ENCODE assay signal across 15 mouse cellular contexts in genomic region chr7:80743920-80744630, GRCm38 (mm10). TPM values are rescaled to one million over a fixed set of nuclear protein-coding genes. Genes with fewer than 3 reads are reported as not detected.
DNase-seq lines count a peak whose midpoint lies in the region; ATAC-seq lines count a peak whose summit lies in the region.
"Had no signal": no experiment of that assay in that cellular context is flagged by ENCODE, and none has a peak within 500 bp of the region (broad histone marks: within the 10 kb centered on the region; RNA-seq: fewer than 3 reads in every experiment).

No protein-coding gene starts in this region.

- DNase-seq in adrenal gland, postnatal 10 days = peak; percentile 36
- DNase-seq in adrenal gland, adult 18-20 months (ENCODE audit: low spot score in 2 of 2) = no peak
- no peak for DNase-seq in heart, postnatal 25 days (ENCODE audit: low spot score)
- peak; percentile 30 for DNase-seq in MN1 (ENCODE audit: low spot score)
- no peak for DNase-seq in frontal cortex, postnatal 36 days (ENCODE audit: low spot score in 2 of 2)
- DNase-seq in c-Kit-positive CD71-positive TER-119-positive erythroid progenitor cells, embryonic 14.5 days (ENCODE audit: low spot score) = no peak
- DNase-seq: cerebellum, postnatal 25 days; kidney, postnatal 25 days; lung, postnatal 36 days; spleen, adult 18-20 months had no signal

- 0 out of 2 replicates have a peak overlapping the region, but pooled peaks have one; percentile 3 for H3K27ac ChIP-seq in heart, embryonic 15.5 days
- H3K27ac ChIP-seq in heart, embryonic 16.5 days (ENCODE audit: low read length) = 0 out of 2 replicates have a peak overlapping the region, but pooled peaks have one; percentile 16
- H3K27ac ChIP-seq: left cerebral cortex, adult 2 months had no signal

- H3K4me1 ChIP-seq in heart, embryonic 15.5 days (replicated peaks) = peaks cover 51% of the 10 kb centered on the region
- H3K4me1 ChIP-seq in heart, embryonic 16.5 days (ENCODE audit: control insufficient read depth, insufficient read depth, low read length) = peaks cover 47% of the 10 kb centered on the region

- peaks cover 60% of the 10 kb centered on the region for H3K36me3 ChIP-seq in heart, embryonic 15.5 days
- peaks cover 58% of the 10 kb centered on the region for H3K36me3 ChIP-seq in heart, embryonic 16.5 days (ENCODE audit: control insufficient read depth, insufficient read depth)

- no peaks in the 10 kb centered on the region for H3K9me3 ChIP-seq in heart, embryonic 15.5 days (replicated peaks)
- peaks cover 3% of the 10 kb centered on the region for H3K9me3 ChIP-seq in heart, embryonic 16.5 days (replicated peaks; ENCODE audit: control insufficient read depth, low read length)

- ATAC-seq in heart, embryonic 15.5 days (replicated peaks; ENCODE audit: insufficient number of reproducible peaks, insufficient read depth, low FRiP score, low read depth) = no peak
- no peak for ATAC-seq in heart, embryonic 16.5 days (replicated peaks; ENCODE audit: extremely low read depth, insufficient read depth, low FRiP score)
- ATAC-seq: inflammation-experienced regulatory T-cells, adult 6 months; midbrain, embryonic 16.5 days had no signal

- H3K4me3 ChIP-seq in heart, embryonic 15.5 days = no peak overlapping the region
- H3K4me3 ChIP-seq in heart, embryonic 16.5 days (ENCODE audit: low read length) = no peak overlapping the region
- H3K4me3 ChIP-seq: left cerebral cortex, adult 2 months had no signal

- WGBS in heart, embryonic 15.5 days = 62% methylated on average over 9 of the region's 9 CpGs
- 59% methylated on average over 9 of the region's 9 CpGs for WGBS in heart, embryonic 16.5 days

- intact Hi-C loops in heart, postnatal 25 days (cut with DNase I) = loop anchor here (2.0 kb wide), 1 partner anchor 97 kb away; no protein-coding TSS in a partner anchor

- H3K4me2 ChIP-seq in heart, embryonic 15.5 days = no peak overlapping the region
- no peak overlapping the region for H3K4me2 ChIP-seq in heart, embryonic 16.5 days (ENCODE audit: low read depth, low read length)

- no peaks in the 10 kb centered on the region for H3K27me3 ChIP-seq in heart, embryonic 15.5 days
- no peaks in the 10 kb centered on the region for H3K27me3 ChIP-seq in heart, embryonic 16.5 days (ENCODE audit: control insufficient read depth, insufficient read depth, low read length)

- no peak overlapping the region for H3K9ac ChIP-seq in heart, embryonic 15.5 days
- no peak overlapping the region for H3K9ac ChIP-seq in heart, embryonic 16.5 days (ENCODE audit: low read length)

RNA-seq across cellular contexts. Expression of gene Crtc3, which starts 55.4 kb away (rescaled TPM):
- 10 to 100 TPM; 19.0 to 26.8 TPM for total RNA-seq in adrenal gland, postnatal 10 days (2021)
- total RNA-seq in adrenal gland, adult 18-20 months (2021) = 10 to 100 TPM; 20.5 to 24.9 TPM
- polyA plus RNA-seq in heart, embryonic 15.5 days (2015; fragmentation: Nextera tagmentation; extraction: Ambion mirVana) = 16.9 and 21.7 TPM in 2 replicates
- total RNA-seq in heart, postnatal 25 days (2021) = 10 to 100 TPM; 14.3 to 15.7 TPM
- polyA plus RNA-seq in heart, embryonic 16.5 days (2015; fragmentation: Nextera tagmentation; extraction: Ambion mirVana) = 17.8 and 19.9 TPM in 2 replicates

Comparison
In these comparisons a context has a peak if more than half of its experiments do, and no peak if none do; other contexts are left out.
1. DNase-seq: peak in adrenal gland, postnatal 10 days (single experiment) and MN1 (single experiment); none in adrenal gland, adult 18-20 months (0 of 2), heart, postnatal 25 days (single experiment), frontal cortex, postnatal 36 days (0 of 2) and c-Kit-positive CD71-positive TER-119-positive erythroid progenitor cells, embryonic 14.5 days (single experiment).